In the genomic region with DNA sequence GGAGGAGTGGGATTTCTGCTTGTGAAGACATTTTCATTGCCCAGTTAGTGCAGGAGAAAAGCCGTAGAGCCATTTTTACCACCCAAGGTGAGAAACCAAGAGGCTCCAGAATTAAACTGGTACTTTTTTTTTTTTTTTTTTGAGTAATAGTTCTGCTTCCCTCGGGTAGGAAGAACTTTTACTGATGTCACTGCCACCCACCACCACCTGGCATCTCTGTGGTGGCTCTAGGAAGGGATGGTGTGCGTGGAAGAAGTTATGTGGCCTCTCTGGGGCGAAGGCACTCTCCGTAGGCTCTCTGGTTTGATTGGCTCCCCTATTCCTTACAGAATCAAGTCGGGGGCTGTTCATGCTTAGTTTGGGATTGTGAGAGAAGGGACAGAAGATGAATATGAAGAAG, we compare ENCODE assay signal across 20 mouse cellular contexts.
"Had no signal": no experiment of that assay in that cellular context is flagged by ENCODE, and none has a peak within 500 bp of the region (broad histone marks: within the 10 kb centered on the region; RNA-seq: fewer than 3 reads in every experiment).

No protein-coding gene starts in this region.

- H3K4me2 ChIP-seq: liver, embryonic 13.5 days; liver, embryonic 15.5 days; lung, embryonic 15.5 days; midbrain, embryonic 11.5 days; midbrain, embryonic 13.5 days; midbrain, embryonic 15.5 days; neural tube, embryonic 13.5 days; stomach, embryonic 15.5 days had no signal

- DNase-seq: liver, embryonic 13.5 days; liver, postnatal 0 days; lung, adult 2 months; lung, postnatal 14 days; lung, postnatal 36 days; right cerebral cortex, postnatal 14 days; thymus, adult 18-20 months; thymus, postnatal 14 days; thymus, postnatal 36 days had no signal

- H3K27ac ChIP-seq: liver, embryonic 13.5 days; liver, embryonic 15.5 days; lung, embryonic 15.5 days; macrophage; midbrain, embryonic 13.5 days; midbrain, embryonic 15.5 days; neural tube, embryonic 13.5 days; stomach, embryonic 15.5 days; stomach, postnatal 0 days had no signal

- H3K4me3 ChIP-seq: liver, embryonic 13.5 days; liver, embryonic 15.5 days; lung, embryonic 15.5 days; megakaryocyte, embryonic 14.5 days; midbrain, embryonic 13.5 days; midbrain, embryonic 15.5 days; neural tube, embryonic 13.5 days; stomach, embryonic 15.5 days had no signal

- ATAC-seq: liver, postnatal 0 days; lung, postnatal 0 days; midbrain, embryonic 13.5 days; midbrain, embryonic 15.5 days had no signal

- H3K36me3 ChIP-seq: liver, embryonic 13.5 days; liver, embryonic 15.5 days; lung, embryonic 15.5 days; midbrain, embryonic 13.5 days; midbrain, embryonic 15.5 days; neural tube, embryonic 13.5 days; stomach, embryonic 15.5 days had no signal

- H3K9ac ChIP-seq: liver, embryonic 13.5 days; liver, embryonic 15.5 days; liver, postnatal 0 days; lung, embryonic 15.5 days; midbrain, embryonic 13.5 days; midbrain, embryonic 15.5 days; neural tube, embryonic 13.5 days; stomach, embryonic 15.5 days had no signal

- H3K9me3 ChIP-seq: liver, embryonic 13.5 days; liver, embryonic 15.5 days; lung, embryonic 15.5 days; megakaryocyte, embryonic 14.5 days; midbrain, embryonic 13.5 days; midbrain, embryonic 15.5 days; neural tube, embryonic 13.5 days; stomach, embryonic 15.5 days had no signal

- H3K27me3 ChIP-seq: liver, embryonic 13.5 days; liver, embryonic 15.5 days; lung, embryonic 15.5 days; midbrain, embryonic 13.5 days; midbrain, embryonic 15.5 days; neural tube, embryonic 13.5 days; stomach, embryonic 15.5 days had no signal

- H3K4me1 ChIP-seq: liver, embryonic 13.5 days; liver, embryonic 15.5 days; megakaryocyte, embryonic 14.5 days; midbrain, embryonic 13.5 days; midbrain, embryonic 15.5 days; neural tube, embryonic 13.5 days had no signal
